Mouse (Mus musculus) 416B (cell line): ENCODE results near the gene Msmp.
A peak's percentile ranks its signal among the peaks of the same experiment; 100 is the strongest.
"Not testable (repeated sequence)": the region's sequence is repeated elsewhere in the genome, so short reads cannot be mapped to it uniquely, and the experiment has no call there.

Experiments used
- DNase-seq: peaks from one replicate; pipeline ENCODE4 v3.0.0; 2011; ENCODE audit warnings: low read depth

Gene Msmp

GRCm38 (mm10) chr4:43561436-43561996, 22.8 kb downstream of the Msmp start:
- DNase-seq: no peak

DNA sequence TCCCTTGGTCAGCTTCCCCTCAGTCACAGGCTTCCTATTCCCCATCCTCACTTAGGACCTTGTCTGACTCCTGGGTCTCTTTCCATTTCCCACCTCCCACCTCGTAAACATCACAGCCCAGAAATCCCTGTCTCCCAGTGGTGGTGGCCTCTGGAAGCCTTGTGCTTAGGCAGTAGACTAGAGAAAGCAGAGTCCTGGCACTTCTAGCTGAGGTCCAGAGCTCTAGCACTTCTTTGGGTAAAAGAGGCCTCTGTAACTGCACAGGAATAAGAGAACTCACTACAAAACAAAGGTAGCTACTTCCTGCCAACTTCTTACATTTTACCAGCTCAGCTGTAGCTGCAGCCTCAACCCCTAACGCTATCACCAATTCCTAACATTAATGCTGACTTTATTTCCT, 23.3 kb downstream of the Msmp start:
- no peak for DNase-seq

DNA sequence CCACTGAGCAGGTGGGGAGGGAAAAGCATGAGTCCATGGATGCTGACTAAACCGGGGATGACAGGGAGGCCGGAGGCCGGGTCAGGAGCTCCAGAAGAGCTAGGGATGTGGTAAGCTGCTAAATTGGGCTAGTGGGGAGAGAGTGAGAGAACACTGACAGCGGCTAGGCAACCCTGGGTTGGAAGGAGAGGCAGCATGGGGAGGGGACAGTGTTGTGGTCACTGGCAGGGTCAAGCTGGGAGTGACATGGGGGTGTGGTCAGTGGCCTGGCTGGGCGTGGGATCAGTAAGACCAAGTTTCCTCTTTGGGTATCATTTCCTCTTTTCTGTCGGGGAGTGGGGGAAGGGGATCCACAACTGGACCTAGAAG, 24.1 kb downstream of the Msmp start:
- DNase-seq: peak; percentile 98

GRCm38 (mm10) chr4:43559519-43560242, 24.6 kb downstream of the Msmp start:
- DNase-seq: peak; percentile 11

DNA sequence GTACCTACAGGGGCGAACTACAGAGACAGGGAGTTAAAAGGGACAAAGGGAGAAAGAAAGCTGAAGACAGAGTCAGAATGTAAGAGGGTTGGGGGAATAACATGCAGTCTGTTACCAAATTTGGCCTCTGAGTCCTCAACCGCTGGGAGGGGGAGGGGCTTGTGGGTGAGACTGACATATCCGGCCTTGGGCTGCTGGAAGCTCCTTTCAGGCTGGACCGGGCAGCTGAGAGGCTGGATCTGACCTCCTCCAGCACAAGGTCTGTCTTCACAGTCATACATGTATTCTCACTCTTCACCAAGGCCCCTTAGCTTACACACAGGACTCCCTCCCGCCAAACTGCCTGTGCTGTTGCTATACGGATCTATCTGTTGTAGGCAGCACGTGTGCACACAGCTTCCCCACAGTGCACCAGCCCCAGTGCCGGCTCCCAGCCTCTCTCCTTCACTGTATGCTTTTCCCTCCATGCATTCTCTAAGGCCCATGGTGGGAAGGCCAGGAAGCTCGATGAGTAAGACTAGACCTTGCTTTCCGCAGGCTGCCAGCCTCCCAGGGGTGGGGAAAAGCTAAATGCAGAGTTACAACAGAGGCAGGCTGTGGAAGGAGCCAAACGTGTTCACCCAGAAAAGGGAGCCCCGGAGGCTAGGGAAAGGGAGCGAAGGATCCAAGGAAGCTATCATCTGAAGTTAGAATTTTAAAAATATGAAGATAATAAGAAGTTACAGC, 25.5 kb downstream of the Msmp start:
- DNase-seq: peak; percentile 95

DNA sequence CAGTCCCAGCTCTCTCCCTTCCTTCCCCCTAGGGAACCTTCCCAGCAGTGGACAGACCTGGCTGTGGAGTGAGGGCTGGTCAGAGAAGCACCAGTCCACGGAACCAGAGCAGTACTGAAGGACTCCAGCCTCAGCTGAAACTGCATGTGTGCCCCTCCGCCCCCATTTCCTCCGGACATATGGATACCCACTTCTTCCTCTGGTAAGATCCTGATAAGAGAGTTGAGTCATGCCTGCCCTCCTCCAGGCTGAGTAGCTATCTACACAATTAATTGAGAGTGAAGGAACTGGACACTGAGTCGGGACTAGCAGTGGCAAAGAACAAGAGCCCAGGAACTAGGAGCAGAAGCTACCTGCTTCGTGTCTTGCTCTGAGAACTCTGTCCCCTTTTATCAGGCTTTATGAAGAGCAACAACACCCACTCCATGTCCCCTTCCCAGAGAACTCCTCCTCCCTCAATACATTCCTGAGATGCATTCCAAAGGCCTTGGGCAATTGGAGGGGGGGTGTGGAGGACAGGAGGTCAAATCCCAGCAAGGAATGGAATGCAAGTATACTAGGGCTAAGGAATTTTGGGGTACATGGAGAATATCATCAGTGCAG, 26.2 kb downstream of the Msmp start:
- DNase-seq: peak; percentile 97

DNA sequence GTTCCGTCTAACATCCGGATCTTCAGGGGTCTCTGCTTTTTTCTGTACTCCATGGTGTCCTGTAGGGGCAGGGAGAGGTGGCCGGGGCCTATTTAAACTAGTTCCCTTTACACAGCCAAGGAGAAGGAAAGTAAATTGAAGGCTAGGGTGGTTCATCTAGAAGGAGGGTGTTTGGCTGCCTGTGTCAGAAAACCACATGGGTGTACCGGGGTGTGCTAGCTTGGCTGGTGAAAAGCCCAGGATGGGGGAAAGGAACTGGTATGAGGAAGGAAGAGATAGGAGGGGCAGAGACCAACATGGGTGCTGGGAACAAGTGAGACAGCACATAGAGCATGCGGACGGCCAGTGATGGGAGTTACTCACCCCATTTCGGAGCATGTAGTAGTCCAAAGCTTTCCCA, 28.4 kb downstream of the Msmp start:
- DNase-seq: peak; percentile 52

GRCm38 (mm10) chr4:43553891-43554290, 30.4 kb downstream of the Msmp start:
- DNase-seq: no peak

DNA sequence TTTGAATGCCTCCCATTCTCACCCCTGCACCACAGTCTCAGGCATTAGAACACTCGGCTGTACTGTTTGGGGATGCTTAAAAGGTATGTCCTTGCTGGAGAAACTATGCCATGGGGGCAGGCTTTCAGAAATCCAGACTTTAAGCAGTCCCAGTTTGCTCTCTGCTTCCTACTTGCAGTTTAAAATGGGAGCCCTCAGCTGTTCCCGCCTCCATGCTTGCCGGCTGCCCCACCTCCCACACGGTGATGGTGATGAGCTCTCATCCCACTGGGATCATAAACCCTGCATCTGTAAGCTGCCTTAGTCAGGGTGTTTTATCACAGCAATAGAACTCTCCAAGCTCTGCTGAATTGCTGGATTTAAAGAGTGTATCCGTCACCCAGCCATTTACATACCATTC, 31.9 kb downstream of the Msmp start:
- DNase-seq: no peak

GRCm38 (mm10) chr4:43551854-43552253, 32.4 kb downstream of the Msmp start:
- not testable (repeated sequence) for DNase-seq

DNA sequence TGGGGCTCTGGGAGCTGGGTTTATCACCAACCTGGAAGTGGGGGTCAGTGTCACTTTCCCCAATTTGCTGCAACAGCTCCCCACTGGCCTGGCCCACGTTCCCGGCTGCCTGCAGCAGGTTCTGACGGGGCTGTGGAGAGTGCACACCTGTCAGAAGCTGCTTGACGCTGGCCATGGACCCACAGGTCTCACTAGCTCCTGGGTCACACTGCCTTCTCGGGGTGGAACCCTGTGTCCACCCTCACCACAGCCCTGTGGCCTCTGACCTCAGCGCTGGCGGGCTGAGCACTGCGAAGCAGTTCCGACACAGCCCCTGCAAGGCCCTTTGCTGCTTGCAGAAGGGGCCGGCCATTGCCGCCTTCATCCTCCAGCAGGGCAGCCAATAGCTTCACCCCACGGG, 35.2 kb downstream of the Msmp start:
- no peak for DNase-seq

DNA sequence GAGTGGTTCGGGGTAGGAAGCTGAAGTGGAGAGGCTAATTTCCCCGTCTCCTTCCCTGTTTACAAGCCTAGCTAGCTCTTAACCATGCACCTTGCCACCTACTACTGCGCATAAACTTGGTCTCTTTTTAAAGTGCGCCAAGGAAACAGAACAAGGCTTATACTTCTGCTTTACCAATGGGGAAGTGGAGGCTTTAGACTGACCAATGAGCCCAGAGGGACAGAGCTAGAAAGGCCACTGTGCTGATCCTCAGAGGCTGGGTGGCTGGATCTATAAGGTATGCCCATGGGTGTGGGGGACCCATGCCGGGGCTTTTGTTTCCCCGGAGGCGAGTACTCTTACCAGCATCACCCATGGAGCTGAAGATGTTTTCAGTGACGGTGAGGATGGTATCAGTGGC, 37.1 kb downstream of the Msmp start:
- no peak for DNase-seq

- no peak for DNase-seq
Measured at GRCm38 (mm10) chr4:43546375-43547047, 37.8 kb downstream of the Msmp start.

DNA sequence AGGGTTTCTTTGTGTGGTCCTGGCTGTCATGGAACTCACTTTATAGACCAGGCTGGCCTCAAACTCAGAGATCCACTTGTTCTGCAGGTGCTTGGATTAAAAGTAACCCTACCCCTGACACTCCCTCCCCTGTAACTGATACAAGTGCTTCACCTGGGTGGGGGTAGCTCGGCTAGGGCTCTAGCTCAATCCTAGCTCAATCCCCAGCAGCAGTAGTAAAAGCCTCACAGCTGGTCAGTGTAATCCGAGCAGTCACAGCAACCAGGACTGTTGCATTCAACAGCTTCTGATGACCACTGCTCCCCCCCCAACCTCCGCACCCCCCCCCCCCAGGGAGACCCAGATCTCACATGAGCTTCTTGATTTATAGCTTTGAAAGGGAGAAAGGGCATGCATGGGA, 42.2 kb downstream of the Msmp start:
- no peak for DNase-seq

DNA sequence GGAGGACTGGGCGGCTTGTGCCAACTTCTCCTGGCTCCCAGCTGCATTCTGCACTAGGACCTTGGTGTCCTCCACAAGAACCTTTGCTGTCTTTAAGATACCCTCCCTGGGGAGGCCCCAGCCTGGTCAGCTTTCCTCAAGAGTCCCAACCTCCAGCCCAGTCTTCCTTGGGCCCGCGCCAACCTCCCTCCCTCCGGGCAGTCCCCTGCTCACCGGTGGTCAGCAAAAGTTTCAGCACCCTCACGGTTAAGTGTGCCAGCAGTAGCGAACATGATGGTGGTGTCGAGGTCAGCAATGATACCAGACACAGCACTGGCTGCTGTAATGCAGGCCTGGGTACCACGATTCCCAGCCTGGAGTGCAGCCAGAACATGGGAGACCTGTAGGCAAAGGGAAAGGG, 48.3 kb downstream of the Msmp start:
- DNase-seq: no peak

DNA sequence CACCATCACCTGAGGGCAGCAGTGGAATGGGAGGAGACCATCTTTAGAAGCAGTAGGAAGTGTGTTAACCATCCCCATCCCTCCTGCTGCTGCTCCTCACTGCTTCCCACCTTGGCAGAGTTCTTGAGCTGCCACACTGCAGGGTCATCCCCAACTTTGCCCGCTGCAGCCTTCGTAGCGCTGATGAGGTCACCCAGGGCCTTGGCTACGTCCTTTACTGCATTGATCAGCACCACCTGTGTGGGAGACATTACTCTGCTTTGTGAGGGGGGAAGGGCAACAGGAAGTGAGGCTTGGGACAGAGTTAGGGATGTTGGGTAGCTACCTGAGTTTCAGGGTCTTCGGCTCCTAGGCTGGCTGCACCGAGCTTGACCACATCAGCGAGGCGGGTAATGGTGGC, 48.7 kb downstream of the Msmp start:
- DNase-seq: no peak

GRCm38 (mm10) chr4:43533270-43533669, 51.0 kb downstream of the Msmp start:
- no peak for DNase-seq
